Mouse (Mus musculus): ENCODE measurements around the gene Zpr1.

Zpr1 gene

DNA sequence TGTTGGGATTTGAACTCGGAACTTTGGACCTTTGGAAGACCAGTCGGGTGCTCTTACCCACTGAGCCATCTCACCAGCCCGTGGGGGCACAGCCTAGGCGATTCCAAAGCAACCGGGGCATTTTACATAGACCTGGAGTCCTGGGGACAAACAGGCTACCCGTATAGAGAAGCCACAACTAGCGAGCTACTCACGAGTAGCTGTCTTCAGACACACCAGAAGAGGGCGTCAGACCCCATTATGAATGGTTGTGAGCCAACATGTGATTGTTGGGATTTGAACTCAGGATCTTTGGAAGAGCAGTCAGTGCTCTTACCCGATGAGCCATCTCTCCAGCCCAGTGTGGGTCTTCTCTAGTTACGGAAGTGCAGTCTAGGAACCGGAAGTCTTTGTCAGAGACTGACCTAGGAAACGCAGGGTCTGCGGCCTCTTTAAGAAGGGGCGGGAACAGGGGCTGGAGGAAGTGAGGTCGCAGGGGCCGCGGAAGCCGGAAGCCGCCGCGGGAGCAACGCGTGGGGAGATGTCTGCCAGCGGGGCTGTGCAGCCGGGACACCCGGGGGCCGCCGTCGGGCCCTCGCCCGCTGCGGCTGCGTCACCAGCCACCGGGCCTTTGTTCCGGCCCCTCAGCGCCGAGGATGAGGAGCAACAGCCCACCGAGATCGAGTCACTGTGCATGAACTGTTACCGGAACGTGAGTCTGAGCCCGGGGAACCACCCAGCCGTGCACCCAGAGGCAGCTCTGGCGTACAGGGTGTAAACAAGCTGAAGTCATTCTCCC, at the start of gene Zpr1:
Zpr1 (plus strand) TSS at position 388 of the 778 bp plus-strand sequence.
- peak; percentile 72 to 79 for DNase-seq (ENCODE audit: low spot score in 2 of 2)

DNA sequence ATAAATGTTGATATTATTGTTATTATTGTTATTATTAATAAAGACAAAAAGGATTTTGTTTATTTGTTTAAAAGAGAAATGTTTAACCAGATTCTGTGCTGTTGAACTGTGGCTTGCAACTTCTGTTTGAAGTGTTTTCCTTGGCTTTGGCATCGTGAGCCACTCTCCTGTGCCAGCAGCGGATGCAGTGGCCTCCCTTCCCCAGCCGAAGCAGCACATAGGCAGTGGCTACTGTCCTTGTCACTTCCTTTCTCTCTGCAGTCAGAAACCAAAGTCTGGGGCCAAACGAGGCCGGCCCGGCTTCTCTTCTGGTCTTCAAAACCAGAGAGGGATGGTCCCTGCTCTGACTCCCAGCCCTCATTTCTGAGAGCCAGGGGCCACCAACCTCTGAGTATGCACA, 49.8 kb upstream of the Zpr1 start:
- DNase-seq (ENCODE audit: low spot score in 2 of 2) = no peak

DNA sequence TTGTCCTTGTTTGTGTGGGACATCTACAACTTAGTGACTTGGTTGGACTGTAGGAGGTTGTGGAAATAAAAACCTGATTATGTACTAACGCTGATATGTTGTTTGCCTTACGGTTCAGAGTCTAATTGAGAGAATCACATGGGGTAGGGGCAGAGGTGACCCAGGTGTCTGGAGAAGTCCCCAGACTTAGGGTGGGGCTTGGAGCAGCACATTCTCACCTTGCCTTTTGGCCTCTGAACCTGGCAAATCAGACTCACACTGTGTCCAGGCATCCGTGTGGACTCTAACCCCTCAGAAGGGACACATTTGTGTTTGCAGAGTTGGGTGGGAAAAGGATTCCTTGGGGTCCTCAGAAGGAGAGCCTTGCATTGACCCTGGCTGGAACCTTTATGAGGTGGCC, 48.8 kb upstream of the Zpr1 start:
- DNase-seq (ENCODE audit: low spot score in 2 of 2) = no peak

DNA sequence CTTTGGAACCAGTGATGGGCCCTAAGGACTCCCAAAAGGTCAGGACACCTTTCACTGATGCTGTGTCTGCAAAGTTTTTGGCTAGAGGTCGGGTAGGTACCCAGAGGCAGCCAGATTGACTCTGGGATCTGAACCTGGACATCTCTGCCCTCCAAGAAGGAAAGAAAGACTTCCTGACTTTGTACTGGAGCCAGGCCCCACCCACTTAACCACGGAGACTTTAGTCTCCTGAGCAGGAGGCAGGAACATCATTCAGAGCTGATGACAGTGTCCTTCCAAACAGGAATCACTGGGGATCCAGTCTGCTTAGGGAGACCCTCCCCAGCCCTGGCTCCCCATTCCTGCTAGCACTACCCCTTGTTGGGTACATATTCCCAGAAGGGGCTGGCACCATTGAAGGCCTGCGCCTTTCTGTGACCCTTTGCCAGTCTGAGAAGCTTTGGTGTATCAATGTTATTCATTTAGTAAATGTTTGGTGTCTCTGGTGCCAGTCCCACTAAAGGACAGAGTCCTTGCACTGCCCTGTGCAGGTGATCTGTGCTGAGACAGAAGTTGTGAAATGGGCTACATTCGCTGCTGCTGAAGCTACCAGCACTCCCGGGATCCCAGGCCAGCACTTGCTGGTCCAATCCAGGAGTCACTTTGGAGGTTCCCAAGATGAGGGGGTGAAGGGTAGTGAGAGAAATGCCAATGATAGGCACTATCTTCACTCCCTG, 47.8 kb upstream of the Zpr1 start:
- DNase-seq (ENCODE audit: low spot score in 2 of 2) = no peak

DNA sequence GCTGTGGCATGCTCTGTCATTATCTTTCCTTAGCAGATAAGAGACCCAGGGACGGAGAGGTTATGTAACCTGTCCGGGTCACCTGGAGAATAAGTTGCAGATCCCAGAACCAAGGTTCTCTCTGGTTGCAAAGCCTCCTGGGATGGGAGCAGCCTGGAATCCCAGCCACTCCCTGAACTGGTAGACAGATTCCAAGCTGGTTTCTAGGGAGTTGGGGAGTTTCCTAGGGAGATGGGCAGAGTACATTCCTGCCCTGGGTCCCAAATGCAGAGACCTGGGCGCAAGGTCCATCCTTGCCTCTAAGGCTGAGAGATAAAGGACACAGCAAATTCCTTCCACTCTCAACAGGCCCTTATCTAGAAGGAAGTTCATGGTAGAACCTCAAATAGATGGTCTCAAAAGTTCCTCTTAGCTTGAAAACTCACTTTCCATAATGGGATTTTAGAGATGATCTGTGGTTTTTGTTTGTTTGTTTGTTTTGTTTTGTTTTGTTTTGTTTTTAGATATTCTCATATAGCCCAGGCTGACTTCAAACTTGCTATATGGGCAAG, 45.7 kb upstream of the Zpr1 start:
- DNase-seq (ENCODE audit: low spot score in 2 of 2) = no peak

DNA sequence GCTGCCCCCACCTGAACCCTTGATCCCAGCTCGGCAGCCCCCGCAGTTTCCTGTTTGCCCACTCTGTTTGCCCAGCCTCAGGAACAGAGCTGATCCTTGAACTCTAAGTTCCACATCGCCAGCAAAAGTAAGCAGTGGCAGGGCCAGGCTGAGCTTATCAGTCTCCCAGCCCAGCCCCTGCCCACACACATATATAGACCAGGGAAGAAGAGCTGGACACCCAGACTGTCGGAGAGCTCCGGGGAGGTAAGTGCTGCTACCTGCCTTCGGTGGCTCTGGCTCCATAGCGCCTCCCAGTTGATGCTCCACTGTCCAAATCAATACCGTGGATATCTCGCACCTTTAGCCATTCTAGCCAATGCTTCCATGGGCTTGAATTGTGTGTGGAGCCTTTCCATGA, 44.4 kb upstream of the Zpr1 start, which contains the start of gene Apoa1:
Apoa1 (plus strand) TSS at position 90 of the 400 bp plus-strand sequence.
- no peak for DNase-seq (ENCODE audit: low spot score in 2 of 2)

DNA sequence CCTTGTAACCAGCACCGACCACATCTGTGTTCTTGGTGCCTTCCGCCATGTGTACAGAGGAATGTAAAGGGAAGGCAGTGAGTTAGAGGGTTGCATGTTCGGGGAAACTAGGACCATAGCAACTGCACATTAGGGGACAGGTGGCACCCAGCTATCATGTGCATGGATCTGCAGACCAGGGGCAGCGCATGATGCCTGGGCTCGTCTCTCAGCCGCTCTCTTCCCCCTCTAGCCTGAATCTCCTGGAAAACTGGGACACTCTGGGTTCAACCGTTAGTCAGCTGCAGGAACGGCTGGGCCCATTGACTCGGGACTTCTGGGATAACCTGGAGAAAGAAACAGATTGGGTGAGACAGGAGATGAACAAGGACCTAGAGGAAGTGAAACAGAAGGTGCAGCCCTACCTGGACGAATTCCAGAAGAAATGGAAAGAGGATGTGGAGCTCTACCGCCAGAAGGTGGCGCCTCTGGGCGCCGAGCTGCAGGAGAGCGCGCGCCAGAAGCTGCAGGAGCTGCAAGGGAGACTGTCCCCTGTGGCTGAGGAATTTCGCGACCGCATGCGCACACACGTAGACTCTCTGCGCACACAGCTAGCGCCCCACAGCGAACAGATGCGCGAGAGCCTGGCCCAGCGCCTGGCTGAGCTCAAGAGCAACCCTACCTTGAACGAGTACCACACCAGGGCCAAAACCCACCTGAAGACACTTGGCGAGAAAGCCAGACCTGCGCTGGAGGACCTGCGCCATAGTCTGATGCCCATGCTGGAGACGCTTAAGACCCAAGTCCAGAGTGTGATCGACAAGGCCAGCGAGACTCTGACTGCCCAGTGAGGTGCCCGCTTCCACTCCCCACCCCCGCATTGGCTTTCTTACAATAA, 43.1 kb upstream of the Zpr1 start:
- DNase-seq (ENCODE audit: low spot score in 2 of 2) = peak; percentile 63 to 78

DNA sequence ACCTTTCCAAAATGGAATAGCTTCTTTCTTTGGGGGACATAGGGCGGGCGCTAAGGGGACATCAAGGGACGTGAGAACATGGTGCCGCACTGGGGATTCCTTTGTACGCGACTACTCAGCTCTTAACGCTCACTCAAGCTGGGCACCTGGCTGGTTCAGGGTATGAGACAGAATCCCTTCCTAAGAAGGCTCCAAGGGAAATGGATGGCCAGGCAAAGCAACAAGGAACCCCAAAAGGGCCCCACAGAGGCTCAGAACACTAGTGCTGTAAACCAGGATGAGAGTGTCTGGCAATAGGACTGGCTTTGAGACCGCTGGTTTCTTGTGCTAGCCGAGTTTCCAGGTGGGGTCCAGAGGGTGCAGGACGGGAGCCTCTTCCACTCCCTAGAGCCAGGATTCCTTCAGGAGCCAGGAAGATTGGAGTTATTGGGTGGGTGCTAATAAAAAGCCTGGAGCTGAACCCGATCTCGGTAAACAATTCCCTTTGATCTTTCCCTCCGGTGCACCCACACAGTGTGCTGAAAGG, 42.4 kb upstream of the Zpr1 start:
- DNase-seq (ENCODE audit: low spot score in 2 of 2) = no peak

DNA sequence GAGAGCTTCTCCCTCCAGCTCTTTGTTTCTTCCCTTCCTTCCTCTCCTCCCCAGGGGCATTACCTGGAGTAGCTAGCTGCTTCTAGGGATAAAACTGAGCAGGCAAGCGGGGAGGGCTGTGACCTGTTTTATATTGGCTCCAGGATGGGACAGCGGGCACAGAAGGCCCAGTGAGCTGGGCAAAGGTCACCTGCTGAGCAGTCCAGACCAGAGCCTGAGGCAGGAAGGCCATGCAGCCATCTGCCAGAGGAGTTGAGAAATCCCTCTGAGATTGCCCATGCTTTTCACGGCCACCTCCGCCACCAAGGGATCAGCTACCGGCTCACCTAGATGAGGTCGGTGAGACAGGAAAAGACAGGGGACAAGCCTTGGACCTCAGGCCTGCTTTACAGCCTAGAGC, 37.7 kb upstream of the Zpr1 start:
- no peak for DNase-seq (ENCODE audit: low spot score in 2 of 2)

DNA sequence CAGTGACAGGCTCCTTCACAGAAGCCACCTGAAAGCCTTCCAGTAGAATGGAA, 37.4 kb upstream of the Zpr1 start, which contains the start of gene Apoc3:
Apoc3 (minus strand) TSS at position 41 of the 53 bp plus-strand sequence.
- DNase-seq (ENCODE audit: low spot score in 2 of 2) = no peak

DNA sequence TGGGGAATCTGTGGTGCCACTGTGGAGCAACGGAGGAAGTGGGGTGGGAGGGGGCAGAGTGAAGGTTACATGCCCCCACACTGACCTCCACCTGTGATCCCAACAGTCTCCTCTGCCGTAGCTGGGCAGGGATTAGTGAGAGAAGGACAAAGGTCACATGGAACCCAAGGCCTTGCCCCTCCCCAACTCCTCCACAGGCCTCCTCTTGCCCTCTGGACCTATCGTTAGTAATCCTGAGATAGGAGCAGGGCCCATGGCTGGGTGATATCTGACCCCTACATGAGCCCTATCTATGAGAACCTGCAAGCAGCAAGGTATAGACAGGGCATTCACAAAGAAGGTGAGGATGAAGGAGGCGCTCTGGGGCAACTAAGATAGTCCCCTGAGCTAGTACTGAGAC, 37.2 kb upstream of the Zpr1 start:
- DNase-seq (ENCODE audit: low spot score in 2 of 2) = no peak

DNA sequence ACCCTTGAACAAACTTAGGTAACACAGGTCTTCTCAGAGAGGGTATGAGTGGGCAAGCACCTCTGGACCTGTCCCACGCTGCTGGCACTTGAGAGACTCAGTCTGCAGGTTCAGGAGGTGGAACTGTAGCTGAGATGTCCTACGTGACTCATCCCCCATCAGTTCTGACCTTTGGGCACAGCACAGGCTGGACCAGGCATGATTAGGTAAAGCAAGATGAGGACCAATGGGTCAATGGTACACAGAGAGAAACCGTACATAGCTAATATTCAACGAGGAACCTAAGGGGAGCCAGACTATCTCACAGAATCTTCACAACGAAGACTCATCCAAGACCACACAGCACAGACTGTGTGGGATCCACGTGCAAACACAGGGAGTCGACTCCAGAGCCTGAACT, 34.0 kb upstream of the Zpr1 start:
- DNase-seq (ENCODE audit: low spot score in 2 of 2) = no peak

DNA sequence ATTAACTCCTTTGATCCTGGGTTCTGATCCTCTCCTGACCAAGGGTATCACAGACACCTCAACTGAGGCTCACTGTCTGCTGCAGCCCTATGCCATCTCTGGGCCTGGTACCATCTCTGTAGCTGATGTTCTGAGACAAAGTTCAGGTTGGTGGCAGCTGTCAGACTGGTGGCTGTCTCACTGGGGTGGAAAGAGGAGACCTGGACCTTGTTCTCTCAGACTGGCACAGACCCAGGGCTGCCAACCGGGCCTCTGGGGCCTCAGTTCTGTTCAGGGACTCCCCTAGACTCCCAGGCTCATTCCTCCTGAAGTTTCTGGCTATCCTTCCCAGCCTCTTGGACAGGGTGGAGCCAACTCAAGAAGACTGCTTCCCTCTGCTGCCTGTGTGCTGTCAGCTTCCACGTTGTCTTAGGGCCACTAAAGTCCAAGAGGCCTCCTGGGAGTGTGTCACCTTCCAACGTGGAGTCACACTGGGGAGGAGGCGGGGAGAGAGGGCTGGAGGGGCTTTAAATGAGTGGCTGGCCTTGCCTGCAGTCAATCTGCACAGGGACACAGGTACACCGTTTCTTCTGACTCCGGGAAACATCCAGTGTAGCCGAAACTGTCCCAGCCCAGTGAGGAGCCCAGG, 32.2 kb upstream of the Zpr1 start, which contains the start of gene Apoa4:
Apoa4 (plus strand) TSS at position 171 of the 628 bp plus-strand sequence.
- no peak for DNase-seq (ENCODE audit: low spot score in 2 of 2)

DNA sequence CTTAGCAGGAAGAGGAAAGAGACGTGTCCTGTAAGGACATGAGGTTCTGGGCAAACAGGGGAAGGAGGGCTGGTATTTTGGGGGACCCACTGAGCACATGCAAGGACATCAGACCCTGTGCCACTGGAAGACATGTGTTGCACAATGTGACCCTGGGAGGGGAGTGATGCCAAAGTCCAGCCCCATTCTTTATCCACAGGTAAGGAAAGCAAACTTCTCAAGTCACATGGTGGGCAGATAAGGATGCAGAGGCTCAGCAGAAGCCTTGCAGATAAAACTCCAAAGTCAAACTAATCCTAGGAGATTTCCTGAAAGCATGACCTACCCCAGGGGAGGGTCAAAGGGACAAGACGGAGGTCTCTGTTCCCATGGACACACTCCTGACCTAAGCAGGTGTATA, 31.0 kb upstream of the Zpr1 start:
- no peak for DNase-seq (ENCODE audit: low spot score in 2 of 2)

DNA sequence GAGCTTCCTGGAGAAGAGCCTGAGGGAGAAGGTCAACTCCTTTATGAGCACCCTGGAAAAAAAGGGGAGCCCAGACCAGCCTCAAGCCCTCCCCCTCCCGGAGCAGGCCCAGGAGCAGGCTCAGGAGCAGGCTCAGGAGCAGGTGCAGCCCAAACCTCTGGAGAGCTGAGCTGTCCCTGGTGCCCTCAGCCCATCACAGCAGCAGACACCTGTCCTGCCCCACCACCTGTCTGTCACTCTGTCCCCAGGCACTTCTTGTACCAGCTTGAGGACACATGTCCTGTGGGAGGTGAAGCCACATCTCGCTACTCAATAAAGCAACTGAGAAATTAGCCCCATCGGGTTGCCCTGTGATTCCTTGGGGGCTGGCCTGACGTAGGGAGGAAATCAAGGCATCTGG, 29.7 kb upstream of the Zpr1 start:
- DNase-seq (ENCODE audit: low spot score in 2 of 2) = no peak

DNA sequence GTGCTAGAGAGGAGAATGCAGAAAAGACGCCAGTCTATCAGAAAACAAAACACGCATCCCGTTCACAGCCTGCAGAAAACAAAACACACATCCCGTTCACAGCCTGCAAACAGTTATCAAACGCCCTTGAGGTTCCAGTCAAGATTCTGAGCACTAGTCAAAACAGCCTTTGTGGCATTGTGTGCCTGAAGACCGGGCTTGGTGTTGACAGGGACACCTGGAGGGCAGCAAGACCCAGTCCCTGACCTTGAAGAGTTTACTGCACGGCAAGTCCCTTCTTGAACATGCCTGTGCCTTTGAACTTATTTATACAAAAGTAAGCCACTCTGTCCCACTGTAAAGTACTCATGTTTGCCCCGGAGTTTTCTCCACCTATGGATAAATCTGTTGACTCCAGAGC, 29.3 kb upstream of the Zpr1 start:
- no peak for DNase-seq (ENCODE audit: low spot score in 2 of 2)

DNA sequence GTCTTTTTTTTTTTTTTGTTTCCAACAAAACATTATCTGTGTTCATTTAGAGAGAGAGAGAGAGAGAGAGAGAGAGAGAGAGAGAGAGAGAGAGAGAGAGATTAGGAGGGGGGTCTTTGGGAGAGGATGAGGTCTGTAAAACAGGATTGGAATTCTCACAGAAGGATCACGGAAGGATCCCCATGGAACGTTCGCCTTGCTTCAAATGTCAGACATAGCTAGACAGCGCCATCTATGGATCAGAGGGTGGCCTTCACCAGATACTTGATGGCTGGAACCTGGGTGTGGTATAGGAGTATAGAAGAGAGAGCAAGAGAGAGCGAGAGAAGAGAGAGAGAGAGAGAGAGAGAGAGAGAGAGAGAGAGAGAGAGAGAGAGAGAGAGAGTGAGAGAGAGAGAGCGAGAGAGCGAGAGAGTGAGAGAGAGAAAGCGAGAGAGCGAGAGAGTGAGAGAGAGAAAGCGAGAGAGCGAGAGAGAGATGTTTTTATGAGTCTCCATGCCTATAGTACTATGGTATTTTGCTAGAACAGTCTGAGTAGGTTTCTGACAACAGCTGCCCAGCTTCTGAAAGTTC, 26.0 kb upstream of the Zpr1 start:
- peak; percentile 43 to 62 for DNase-seq (ENCODE audit: low spot score in 2 of 2)

DNA sequence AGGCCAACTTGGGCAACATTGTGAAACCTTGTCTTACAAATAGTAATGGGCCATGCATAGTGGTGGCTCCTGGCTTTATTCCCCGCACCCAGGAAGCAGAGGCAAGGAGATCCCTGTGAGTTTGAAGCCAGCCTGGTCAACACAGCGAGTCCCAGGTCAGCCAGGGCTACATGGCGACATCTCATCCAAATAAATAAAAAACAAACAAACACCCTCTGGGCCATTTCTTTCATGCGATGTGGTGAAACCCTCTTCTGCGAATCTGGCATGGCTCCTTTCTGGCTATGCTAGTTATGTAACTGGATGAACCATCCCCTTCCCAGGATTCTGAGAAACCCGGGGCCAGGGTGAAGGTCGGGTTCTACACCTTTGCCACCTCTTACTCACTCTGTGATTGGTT, 16.7 kb upstream of the Zpr1 start:
- no peak for DNase-seq (ENCODE audit: low spot score in 2 of 2)

DNA sequence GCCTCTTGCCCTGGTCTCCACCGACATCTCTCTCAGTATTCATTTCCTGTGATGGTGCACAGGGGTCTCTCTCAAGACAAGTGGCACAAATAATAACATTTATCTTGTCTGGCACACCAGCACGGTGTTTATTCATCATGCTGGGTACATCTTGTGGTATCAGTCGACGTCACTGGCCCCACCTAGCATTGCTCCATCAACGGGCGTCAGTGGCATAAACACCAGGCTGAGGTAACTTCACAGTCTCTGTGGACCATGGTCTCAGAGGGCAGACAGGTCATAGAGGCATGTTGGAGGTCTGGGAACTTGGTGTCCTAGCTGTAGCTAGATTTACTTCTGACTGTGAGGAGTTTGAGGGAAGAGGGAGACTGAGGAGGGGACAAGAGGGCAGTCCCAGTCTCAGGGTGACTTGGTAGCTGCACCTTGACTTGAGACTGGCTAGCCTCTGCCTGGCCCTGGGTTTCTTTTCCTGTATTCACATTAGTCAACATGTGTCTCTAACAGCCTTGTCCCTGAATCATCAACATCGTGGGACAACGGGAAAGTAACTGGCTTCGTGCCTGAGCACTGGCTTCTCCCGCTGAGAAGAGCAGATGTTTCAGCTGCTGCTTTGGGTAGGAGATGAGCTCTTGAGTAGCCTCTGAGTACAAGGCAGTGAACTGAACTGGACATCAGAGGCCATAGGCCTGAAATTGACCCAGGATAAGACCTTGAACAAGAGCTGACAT, 16.0 kb upstream of the Zpr1 start:
- DNase-seq (ENCODE audit: low spot score in 2 of 2) = no peak

DNA sequence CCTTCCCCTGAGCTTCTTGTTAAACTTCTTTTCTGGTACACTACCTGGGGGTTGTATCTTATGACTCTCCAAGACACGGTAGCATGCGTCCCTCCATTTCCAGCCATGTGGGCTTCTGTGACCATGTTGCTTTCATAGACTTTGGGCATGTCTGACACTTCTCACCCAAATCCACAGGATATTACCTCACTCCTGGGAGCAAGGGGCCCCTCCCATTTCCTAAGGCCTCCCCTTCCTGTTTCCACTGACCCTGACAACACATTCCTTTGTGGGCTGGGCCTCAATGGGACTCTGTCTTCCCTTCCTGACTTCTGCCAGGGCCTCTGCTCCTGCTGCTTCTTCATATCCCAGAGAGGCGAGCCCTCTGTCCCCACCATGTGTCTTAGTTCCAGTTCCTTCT, 15.3 kb upstream of the Zpr1 start:
- no peak for DNase-seq (ENCODE audit: low spot score in 2 of 2)

DNA sequence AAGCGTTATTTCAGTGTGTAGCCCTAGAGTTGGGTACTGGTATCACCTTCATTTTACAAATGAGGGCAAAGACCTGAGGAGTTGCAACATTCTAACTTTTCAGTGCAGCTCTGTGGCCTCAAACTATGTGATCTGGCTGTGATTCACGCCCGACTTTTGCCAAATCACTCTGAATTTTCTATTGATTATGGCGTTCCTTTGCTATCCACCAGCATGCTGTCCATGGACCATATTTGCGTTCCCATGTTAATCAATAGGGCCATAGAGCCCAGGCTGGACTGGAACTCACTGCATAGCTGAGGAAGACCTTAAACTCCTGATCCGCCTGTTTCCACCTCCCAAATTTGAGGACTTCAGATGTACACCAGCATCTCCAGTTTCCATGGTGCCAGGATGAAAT, 13.8 kb upstream of the Zpr1 start:
- DNase-seq (ENCODE audit: low spot score in 2 of 2) = no peak
